Mouse (Mus musculus): Measurements from ENCODE around the gene Olfr1248.
"Not testable (repeated sequence)": the region's sequence is repeated elsewhere in the genome, so short reads cannot be mapped to it uniquely, and the experiment has no call there.

Olfr1248 gene

GRCm38 (mm10) chr2:89618145-89618544 lies at the start of gene Olfr1248:
Olfr1248 (minus strand) TSS chr2:89618245.
- DNase-seq (ENCODE audit: low spot score in 2 of 2), result not testable (repeated sequence)

DNA sequence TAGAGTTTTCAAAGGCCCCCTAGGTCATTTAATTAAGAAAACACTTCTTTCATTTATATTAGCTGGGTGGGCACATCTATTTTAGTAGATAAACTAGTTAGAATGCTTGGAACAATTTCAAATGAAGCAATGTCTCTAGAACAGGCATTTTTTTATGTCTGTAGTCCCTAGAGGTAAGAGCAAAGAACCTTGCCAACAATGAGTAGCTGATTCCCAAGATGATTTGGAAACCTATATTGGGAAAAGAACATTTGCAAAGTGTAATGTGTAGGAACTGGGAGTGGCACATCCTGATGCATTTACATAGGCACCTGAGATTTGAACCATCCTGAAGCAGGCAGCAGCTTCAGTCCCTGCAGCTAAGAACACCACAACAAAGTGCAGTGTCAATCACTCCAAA lies 43.3 kb upstream of the Olfr1248 start, which contains the start of gene Olfr1250:
Olfr1250 (minus strand) TSS at position 101 of the 400 bp plus-strand sequence.
- no peak for DNase-seq (ENCODE audit: low spot score in 2 of 2)

- DNase-seq (ENCODE audit: low spot score in 2 of 2), result no peak
These were observed 16.8 kb upstream of the Olfr1248 start, which contains the start of gene Olfr1249 for GRCm38 (mm10) chr2:89634883-89635282. Olfr1249 (minus strand) TSS chr2:89634983.

DNA sequence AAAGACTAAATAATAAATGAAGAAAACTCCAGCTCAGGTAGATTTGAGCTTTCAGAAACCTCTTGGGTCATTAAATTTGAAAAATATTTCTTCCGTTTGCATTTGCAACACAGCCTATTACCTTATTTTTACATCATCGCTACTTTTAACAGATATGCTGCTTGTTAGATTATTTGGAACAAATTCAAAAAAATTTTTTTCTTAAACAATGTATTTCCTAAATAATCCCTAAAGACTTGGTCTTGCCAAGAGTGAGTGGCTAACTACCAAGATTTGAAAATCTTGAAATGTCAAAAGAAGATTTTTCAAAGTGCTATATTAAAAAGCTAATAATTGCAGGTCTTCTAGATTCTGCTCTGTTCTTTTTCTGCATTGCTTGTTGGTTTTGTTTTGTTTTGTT lies 4.0 kb downstream of the Olfr1248 start, which contains the start of gene Olfr1247:
Olfr1247 (minus strand) TSS at position 101 of the 400 bp plus-strand sequence.
- no peak for DNase-seq (ENCODE audit: low spot score in 2 of 2)

DNA sequence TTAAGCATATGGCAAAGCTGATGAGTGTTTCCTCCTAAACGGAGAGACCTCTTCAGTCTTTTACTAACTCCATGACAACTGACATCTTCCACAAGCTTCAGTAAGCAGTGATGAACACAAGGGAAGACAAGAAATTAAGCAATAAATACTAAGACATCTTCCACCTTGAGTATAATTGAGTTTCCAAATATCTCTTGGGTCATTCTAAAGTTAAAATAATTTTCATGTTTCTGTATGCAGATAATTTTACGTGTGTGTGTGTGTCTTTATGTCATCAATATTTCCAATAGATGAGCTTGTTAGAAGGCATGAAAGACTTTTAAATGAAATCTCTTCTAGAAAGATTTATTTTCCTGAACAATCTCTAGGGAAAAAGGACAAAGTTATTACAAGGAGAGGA lies 25.0 kb downstream of the Olfr1248 start, which contains the start of gene Olfr1246:
Olfr1246 (minus strand) TSS at position 101 of the 400 bp plus-strand sequence.
- no peak for DNase-seq (ENCODE audit: low spot score in 2 of 2)

DNA sequence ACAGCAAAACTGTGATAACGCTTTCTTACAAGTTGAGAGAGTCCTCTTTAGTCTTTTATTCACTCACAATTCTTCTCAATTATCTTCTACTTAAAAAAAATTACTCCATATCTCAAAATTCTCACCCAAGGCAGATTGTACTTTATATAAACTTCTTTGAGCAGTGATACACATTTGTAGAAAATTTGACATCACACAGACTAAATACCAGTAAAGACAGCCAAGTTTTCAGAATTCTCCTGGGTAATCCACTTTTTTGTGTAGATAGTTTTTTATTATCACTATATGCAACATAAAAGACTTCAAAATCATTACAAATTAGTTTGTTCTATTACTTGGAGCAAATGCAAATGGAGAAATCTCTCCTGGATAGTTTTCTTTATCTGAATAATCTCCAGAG lies 39.7 kb downstream of the Olfr1248 start, which contains the start of gene Olfr1245:
Olfr1245 (minus strand) TSS at position 101 of the 400 bp plus-strand sequence.
- DNase-seq (ENCODE audit: low spot score in 2 of 2), result no peak

Measured in spleen, postnatal 36 days (tissue).